ENCODE assay signal across 8 mouse cellular contexts in the genomic region with DNA sequence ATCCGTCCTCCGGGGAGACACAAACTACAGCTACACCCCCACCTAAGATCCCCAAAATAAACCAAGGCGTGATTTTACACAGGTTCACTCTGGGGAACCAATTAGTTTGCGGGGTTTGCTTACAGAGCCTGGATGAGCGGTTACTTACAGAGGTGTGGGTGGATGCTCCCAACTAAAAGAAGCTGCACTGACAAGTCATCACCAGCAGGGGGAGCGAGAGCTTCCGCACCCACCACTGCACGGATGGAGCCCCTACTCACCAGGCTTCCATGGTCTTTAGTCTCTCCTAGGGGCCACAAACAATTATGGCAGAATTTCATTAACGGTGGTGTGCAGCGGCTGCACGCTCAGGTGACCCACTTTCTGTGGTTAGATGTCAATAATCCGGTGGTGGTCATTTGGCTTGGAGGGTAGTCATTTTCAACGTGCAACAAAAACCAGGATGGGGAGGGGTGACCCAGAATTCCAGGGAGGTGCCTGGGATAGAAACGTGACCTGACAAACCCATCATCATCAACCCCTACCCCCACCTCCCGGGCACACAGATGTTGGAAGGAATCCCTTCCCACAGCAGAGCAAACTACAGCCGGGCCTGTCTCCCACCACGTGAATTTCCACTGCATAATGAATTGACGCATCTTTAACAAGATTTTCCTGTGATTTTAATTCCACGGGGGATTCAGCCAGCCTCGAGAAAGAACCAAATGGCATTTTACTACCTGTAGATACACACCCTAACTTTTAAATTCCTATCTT.
DNase-seq lines count a peak whose midpoint lies in the region; ATAC-seq and TF ChIP-seq lines count a peak whose summit lies in the region.

No protein-coding gene starts in this region.

- H3K9ac ChIP-seq in embryonic facial prominence, embryonic 11.5 days (replicated peaks; ENCODE audit: low read length) = no peak overlapping the region

- no peak for DNase-seq in gastrocnemius, adult 2 months
- DNase-seq in gastrocnemius, adult 8-10 months (ENCODE audit: low spot score in 2 of 2) = no peak
- peak; percentile 16 for DNase-seq in Muller cell, postnatal 12 days (ENCODE audit: inconsistent ontology term)
- peak; percentile 53 for DNase-seq in embryonic facial prominence, embryonic 11.5 days (ENCODE audit: low spot score)
- peak; percentile 64 to 69 for DNase-seq in left cerebral cortex, postnatal 14 days (ENCODE audit: low spot score in 2 of 2)
- DNase-seq in right cerebral cortex, postnatal 14 days = peak; percentile 34
- DNase-seq in ovary, postnatal 10 days (ENCODE audit: low spot score) = no peak
- no peak for DNase-seq in heart, postnatal 36 days

- H3K27me3 ChIP-seq in embryonic facial prominence, embryonic 11.5 days (ENCODE audit: control insufficient read depth, insufficient read depth, low read length) = no peaks in the 10 kb centered on the region

- intact Hi-C loops in gastrocnemius, adult 2 months (cut with DNase I) = loop anchor here (5.0 kb wide), 1 partner anchor 186 kb away; a partner anchor contains a TSS
- intact Hi-C loops in left cerebral cortex, postnatal 14 days (cut with DNase I) = loop anchor here (5.0 kb wide), 1 partner anchor 186 kb away; a partner anchor contains a TSS
- intact Hi-C loops in heart, postnatal 36 days (cut with DNase I) = no loop called here

- H3K4me1 ChIP-seq in embryonic facial prominence, embryonic 11.5 days (ENCODE audit: control insufficient read depth, insufficient read depth, low read length) = no peaks in the 10 kb centered on the region

- 54% methylated on average over 20 of the region's 20 CpGs for WGBS in embryonic facial prominence, embryonic 11.5 days

- H3K27ac ChIP-seq in gastrocnemius, adult 2 months = no peak overlapping the region
- no peak overlapping the region for H3K27ac ChIP-seq in embryonic facial prominence, embryonic 11.5 days (replicated peaks; ENCODE audit: low read depth, low read length)

- peak; percentile 61 for TF ChIP-seq CTCF in gastrocnemius, adult 2 months (IDR thresholded peaks at IDR 0.05)

- peak; percentile 39; the same call in 1 of the 2 replicates for ATAC-seq in embryonic facial prominence, embryonic 11.5 days (replicated peaks; ENCODE audit: insufficient number of reproducible peaks, low FRiP score, low TSS enrichment, low read depth)

- H3K4me3 ChIP-seq in gastrocnemius, adult 2 months = peak overlapping the region; percentile 24; the same call in 1 of the 2 replicates
- H3K4me3 ChIP-seq in embryonic facial prominence, embryonic 11.5 days (ENCODE audit: low read depth, low read length) = no peak overlapping the region

- no peaks in the 10 kb centered on the region for H3K9me3 ChIP-seq in embryonic facial prominence, embryonic 11.5 days (replicated peaks; ENCODE audit: control insufficient read depth, low read length)

- no peaks in the 10 kb centered on the region for H3K36me3 ChIP-seq in embryonic facial prominence, embryonic 11.5 days (replicated peaks; ENCODE audit: control insufficient read depth, insufficient read depth, low read depth, low read length)

- H3K4me2 ChIP-seq in embryonic facial prominence, embryonic 11.5 days (ENCODE audit: low read depth, low read length) = no peak overlapping the region

Comparison
In these comparisons a context has a peak if more than half of its experiments do, and no peak if none do; other contexts are left out.
1. DNase-seq: peak in Muller cell, postnatal 12 days (single experiment), embryonic facial prominence, embryonic 11.5 days (single experiment), left cerebral cortex, postnatal 14 days (2 of 2) and right cerebral cortex, postnatal 14 days (single experiment); none in gastrocnemius, adult 2 months (single experiment), gastrocnemius, adult 8-10 months (0 of 2), ovary, postnatal 10 days (single experiment) and heart, postnatal 36 days (0 of 2).